Mouse (Mus musculus) naive thymus-derived CD4-positive, alpha-beta T cell, adult 2 months (primary cell): Measurements from ENCODE around the gene Mrps18b.
"Not testable (repeated sequence)": the region's sequence is repeated elsewhere in the genome, so short reads cannot be mapped to it uniquely, and the experiment has no call there.

ENCODE experiments used
- DNase-seq: peaks from one replicate; pipeline ENCODE4 v3.0.0-alpha.2; 2011; ENCODE audit warnings: low read depth

The Mrps18b gene

GRCm38 (mm10) chr17:35916297-35917142, at the start of gene Mrps18b, which contains the start of gene Ppp1r10:
Gene Mrps18b, minus strand, starts transcription at chr17:35916389.
Gene Ppp1r10, plus strand, starts transcription at chr17:35916434.
- DNase-seq, result peak; percentile 100

DNA sequence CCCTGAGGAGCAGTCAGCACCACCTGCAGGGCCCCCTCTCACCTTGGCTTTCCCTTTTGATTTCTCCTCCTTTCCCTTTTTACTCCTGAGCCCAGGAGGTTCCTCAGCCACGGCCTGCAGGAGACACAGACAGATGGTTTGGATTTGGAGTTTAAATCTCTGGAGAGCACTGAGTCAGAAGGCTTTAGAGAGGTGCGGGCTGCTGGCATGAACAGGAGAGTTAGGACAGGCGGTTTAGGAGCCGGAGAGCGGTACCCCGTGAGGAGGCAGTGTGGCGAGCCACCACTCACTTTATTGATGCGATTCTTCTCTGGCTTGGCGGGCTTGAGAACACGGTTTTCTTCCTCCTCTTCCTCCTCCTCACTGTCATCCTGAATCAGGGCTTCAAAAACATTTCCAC, 47.1 kb upstream of the Mrps18b start:
- DNase-seq, result no peak

DNA sequence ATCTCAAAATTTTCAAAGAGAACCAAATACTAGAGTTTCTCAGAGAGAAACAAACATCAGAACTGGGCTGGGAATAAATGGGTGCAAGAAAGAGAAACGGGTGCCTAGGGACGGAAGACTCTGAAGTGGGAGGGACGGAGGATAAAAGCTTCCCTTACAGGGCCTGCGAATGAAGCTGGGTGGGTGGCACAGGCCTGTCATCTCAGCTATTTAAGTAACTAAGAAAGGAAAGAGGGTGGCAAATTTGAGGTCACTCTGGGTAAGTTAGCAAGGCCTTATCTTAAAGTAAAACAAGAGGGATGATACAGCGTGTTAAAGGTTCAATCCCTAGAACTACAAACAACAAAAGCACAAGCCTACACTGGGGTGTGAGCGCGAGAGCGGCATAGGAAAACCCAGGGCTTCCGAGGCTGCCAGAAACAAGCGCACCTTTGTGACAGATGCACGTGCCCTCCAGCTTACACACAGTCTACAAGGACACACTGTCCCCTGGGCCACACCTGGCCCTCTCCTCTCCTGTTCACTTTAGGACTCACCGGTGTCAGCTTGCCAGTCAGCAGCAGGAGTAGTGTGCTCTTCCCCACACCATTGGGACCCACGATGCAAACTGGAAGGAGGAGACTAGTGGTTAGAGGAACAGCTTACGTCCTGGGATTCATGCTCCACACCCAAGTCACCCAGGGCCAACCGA, 42.5 kb upstream of the Mrps18b start:
- no peak for DNase-seq

GRCm38 (mm10) chr17:35954665-35955064, 38.5 kb upstream of the Mrps18b start:
- DNase-seq, result no peak

- DNase-seq, result not testable (repeated sequence)
These were observed 36.4 kb upstream of the Mrps18b start for GRCm38 (mm10) chr17:35952559-35952958.

DNA sequence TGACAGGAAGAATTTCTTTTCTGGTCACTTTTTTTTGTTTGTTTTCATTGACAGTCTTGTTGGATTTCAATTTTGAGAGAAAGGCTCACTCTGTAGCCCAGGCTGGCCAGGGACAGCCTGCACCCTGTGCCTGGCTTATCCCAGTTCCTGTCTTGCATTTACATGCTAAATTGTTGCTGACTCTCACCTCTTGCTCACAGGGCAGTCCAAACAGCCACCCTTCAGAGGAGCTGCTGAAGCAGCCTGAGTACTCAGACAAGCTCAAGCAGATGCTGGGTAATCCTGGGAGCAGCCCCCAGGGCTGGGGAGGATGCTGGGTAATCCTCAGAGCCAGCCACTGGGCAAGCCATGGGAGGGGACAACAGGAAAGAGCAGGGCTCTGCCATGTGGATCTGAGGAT, 34.8 kb upstream of the Mrps18b start:
- not testable (repeated sequence) for DNase-seq

DNA sequence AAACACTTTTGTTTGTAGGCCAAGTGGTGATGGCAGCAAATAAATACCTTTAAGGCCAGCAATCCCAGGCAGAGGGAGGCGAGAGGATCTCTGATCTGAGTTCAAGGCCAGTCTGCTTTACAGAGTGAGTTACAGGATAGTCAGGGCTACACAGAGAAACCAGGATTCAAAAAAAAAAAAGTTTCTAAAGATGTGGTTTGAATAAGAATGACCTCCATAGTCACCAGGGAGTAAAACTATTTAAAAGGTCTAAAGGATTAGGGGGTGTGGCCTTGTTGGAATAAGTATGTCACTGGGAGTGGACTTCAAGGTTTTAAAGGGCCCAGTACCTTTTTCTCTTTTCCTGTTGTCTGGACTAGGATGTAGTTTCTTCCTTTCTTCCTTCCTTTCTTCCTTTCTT, 23.8 kb upstream of the Mrps18b start:
- DNase-seq, result no peak

- no peak for DNase-seq
These were observed 22.9 kb upstream of the Mrps18b start for GRCm38 (mm10) chr17:35939108-35939507.

DNA sequence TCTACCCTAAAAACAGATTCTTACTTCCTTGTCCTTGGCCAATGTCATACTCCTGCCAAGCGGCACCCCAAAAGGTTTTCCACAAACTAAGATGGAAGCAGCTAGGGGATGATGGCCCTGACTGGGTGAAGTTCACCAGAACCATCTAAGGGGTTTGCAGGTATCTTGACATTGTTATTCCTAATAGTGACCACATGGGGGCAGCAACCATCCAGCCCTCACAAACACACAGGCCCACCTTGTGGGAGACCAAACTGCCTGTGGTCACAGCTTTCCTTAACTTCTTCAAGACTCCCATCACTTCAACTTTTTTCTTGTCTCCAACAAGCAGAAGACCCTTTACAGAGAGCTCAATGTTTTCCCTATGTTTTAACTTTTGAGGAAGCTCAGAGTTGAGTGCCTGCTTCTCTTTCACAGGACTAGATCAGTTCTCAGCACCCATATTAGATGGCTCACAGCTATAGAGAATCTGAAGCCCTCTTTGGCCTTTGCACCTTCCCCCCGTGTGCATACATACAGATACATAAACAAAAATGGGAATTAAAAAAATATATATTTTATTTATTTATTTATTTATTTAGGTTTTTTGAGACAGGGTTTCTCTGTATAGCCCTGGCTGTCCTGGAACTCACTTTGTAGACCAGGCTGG, 21.6 kb upstream of the Mrps18b start:
- DNase-seq, result peak; percentile 86

DNA sequence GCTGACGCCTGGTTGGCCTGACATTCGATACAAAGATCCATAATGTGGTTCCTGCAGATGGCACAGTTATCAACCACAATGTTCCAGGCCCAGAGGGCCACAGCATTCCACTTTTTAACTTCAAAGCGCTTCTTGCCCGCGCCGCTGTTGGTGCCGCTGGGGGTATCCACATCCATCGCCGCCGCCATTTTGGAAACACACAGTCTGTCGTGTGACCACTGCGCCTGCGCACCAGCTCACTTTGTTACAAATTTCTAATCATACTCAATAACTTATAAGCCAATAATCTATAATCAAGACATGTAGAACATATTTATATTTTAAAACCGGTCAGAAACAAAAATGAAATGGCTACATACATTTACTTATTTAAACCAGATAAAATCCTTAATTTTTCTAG, 19.6 kb upstream of the Mrps18b start:
- not testable (repeated sequence) for DNase-seq

DNA sequence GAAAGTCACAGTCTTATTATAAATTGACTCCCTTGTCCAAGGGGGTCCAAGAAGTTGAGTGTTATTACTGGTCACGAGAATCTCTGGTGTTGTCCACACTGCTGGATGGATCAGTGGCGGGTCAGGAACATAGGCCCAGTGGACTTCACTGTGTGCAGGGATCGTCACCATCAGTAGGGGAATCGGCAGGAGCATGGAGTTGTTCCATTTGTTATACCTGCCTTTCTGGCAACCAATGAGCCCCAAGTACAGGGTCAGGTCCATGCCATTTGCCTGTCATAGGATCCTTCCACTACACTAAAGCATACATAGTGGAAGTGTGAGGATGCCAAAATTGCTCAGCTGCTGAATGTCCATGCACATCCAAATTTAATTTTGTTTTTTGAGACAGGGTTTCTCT, 16.4 kb upstream of the Mrps18b start:
- DNase-seq, result no peak

DNA sequence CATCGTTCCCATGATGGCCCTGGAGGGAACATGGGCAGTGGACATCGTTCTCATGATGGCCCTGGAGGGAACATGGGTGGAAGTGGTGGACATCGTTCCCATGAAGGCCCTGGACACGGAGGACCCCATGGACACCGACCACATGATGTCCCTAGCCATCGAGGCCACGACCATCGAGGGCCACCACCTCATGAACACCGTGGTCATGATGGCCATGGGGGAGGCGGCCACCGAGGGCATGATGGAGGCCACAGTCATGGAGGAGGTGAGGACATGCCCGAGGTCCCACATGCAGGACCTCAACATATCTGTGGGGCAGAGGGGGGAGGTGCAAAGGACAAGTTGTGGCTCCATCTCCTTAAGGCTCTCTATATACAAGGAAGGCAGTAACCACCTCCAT, 14.4 kb upstream of the Mrps18b start:
- no peak for DNase-seq

DNA sequence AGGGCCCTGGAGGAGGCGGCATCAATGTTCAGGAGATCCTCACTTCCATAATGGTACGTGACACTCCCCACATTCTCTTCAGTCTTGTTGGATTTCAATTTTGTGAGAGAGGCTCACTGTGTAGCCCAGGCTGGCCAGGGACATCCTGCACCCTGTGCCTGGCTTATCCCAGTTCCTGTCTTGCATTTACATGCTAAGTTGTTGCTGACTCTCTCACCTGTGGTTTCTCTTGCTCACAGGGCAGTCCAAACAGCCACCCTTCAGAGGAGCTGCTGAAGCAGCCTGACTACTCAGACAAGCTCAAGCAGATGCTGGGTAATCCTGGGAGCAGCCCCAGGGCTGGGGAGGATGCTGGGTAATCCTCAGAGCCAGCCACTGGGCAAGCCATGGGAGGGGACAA, 13.3 kb upstream of the Mrps18b start:
- DNase-seq, result no peak

DNA sequence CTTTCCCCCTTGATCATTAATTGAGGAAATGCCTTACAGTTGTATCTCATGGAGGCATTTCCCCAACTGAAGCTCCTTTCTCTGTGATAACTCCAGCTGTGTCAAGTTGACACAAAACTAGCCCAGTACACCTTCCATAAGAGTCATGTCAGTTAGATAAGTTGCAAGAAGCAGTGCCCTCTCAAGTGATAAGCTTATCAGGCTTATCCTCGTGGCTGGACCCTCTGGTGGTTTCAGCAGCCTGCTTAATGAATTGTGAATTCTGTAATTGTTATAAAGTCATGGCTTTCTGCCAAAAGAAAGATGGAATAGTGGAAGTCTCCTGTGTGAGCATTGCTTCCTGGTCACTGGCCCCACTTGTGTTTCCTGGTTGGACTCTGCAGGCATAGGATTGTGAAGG, 11.3 kb upstream of the Mrps18b start:
- DNase-seq, result no peak

GRCm38 (mm10) chr17:35923281-35923680, 7.1 kb upstream of the Mrps18b start:
- no peak for DNase-seq

DNA sequence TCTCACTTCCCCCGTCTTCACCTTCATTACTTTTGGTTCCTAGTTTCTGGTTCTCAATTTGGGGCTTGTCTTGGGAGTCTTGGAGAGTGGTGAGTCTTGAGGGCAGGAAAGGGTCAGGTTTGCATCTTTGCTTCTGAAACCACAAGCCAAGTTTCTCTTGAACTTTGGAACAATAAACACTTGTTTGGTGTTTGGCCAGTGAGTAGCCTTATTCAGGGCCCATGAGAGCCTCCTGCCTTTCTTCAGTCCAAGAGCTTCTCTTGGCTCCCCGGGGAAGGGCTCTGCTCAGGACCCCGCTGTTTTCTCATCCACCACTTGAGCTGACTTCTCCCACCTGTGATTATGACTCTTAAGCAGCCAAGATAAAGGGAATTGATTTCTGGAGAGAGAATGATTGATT, 6.4 kb upstream of the Mrps18b start:
- DNase-seq, result no peak

GRCm38 (mm10) chr17:35921710-35922109, 5.5 kb upstream of the Mrps18b start:
- no peak for DNase-seq

GRCm38 (mm10) chr17:35920862-35921562, 4.8 kb upstream of the Mrps18b start:
- peak; percentile 61 for DNase-seq

DNA sequence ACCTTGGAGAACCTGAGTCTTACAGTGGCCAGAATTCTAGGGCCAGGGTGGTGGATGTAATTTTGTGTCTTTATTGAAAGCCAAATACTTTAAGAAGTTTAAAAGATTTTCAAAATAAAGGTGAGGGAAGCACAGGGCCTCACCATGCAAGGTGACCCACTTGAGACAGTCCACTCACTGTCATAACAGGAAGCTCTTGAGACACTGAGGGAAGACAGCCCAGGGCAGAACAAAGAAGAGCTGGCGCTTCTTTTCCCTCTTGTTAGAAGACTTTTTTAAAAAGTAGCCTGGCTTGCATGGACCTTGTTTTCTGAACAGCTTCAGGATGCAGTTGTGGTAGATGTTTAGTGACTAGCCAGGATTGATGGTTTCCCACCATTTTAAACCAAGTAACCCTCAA, 4.2 kb upstream of the Mrps18b start:
- DNase-seq, result no peak

DNA sequence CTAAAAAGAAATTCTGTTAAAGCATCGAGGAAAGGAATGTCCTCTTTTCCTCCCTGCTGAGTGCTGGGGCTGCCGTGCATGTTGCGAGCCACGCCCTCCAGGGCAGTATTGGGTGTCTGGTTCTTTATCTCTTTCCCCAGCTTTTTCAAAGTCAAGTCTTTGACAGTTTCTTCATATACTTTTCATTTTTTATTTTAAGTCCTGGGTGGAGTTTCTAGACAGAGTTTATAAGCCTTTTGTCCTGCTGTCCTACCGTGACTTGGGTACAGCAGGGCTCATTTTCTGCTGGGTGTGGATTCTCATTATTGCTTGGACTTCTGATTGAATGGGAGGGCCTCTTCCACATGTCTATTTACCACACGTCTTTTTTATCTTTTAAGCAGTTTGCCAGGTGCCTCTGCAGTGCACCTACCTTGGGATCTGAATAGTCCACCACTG, 3.7 kb upstream of the Mrps18b start:
- DNase-seq, result no peak

DNA sequence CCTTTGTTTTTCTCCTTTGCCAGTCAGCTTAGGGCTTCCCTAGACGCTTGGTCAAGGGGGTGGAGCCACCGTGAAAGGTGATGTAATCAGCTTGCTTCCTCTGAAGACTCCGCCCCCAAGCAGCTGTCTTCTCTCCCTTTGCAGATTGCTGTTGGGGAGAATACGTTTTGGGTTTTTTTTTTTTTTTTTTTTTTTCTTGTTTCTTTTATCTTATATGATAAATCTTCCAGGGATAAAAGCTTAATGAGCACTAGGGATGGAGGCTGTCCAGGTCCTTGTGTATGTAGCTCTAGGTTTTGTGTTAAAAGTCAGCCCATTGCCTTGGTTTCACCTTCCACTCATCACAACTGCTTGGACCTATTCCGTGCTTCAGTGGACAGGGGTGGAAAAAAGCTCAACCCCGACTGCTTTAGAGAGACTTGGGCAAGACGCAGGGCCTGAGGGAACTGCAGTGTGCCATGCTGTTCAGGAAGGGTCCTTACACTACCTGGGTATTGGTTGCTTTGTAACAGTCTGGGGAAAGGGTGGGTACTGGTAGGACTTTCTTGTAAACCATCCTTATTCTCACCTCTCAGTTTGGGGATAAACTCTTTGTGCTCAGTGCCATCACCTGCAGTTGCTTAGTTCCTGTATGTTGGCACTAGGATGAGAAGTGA, 3.0 kb upstream of the Mrps18b start:
- DNase-seq, result peak; percentile 98
